Mouse (Mus musculus): ENCODE data around the gene Pithd1.
A peak's percentile ranks its signal among the peaks of the same experiment; 100 is the strongest.

Gene Pithd1

GRCm38 (mm10) chr4:135986943-135987710, at the start of gene Pithd1:
Gene Pithd1, minus strand, starts transcription at chr4:135987264.
- DNase-seq (ENCODE audit: low read depth in 2 of 2, low spot score in 2 of 2) = peak; percentile 91 to 93

GRCm38 (mm10) chr4:136035078-136035477, 48.0 kb upstream of the Pithd1 start:
- no peak for DNase-seq (ENCODE audit: low read depth in 2 of 2, low spot score in 2 of 2)

GRCm38 (mm10) chr4:136033231-136033630, 46.2 kb upstream of the Pithd1 start:
- DNase-seq (ENCODE audit: low read depth in 2 of 2, low spot score in 2 of 2) = no peak

GRCm38 (mm10) chr4:136030968-136031909, 44.2 kb upstream of the Pithd1 start:
- no peak for DNase-seq (ENCODE audit: low read depth in 2 of 2, low spot score in 2 of 2)

- DNase-seq (ENCODE audit: low read depth in 2 of 2, low spot score in 2 of 2) = no peak
These were observed 41.6 kb upstream of the Pithd1 start for GRCm38 (mm10) chr4:136028689-136029088.

GRCm38 (mm10) chr4:136028132-136028564, 41.1 kb upstream of the Pithd1 start:
- peak; percentile 20 to 24 for DNase-seq (ENCODE audit: low read depth in 2 of 2, low spot score in 2 of 2)

GRCm38 (mm10) chr4:136027416-136028131, 40.5 kb upstream of the Pithd1 start:
- no peak for DNase-seq (ENCODE audit: low read depth in 2 of 2, low spot score in 2 of 2)

GRCm38 (mm10) chr4:136025350-136025749, 38.3 kb upstream of the Pithd1 start:
- DNase-seq (ENCODE audit: low read depth in 2 of 2, low spot score in 2 of 2) = no peak

- DNase-seq (ENCODE audit: low read depth in 2 of 2, low spot score in 2 of 2) = no peak
These were observed 35.9 kb upstream of the Pithd1 start for GRCm38 (mm10) chr4:136022924-136023323.

- DNase-seq (ENCODE audit: low read depth in 2 of 2, low spot score in 2 of 2) = peak; percentile 99 to 100
These were observed 34.5 kb upstream of the Pithd1 start, which contains the start of gene Eloa for GRCm38 (mm10) chr4:136021549-136022047. Gene Eloa, minus strand, starts transcription at chr4:136021763.

- DNase-seq (ENCODE audit: low read depth in 2 of 2, low spot score in 2 of 2) = no peak
These were observed 33.9 kb upstream of the Pithd1 start for GRCm38 (mm10) chr4:136020743-136021548.

GRCm38 (mm10) chr4:136016059-136016602, 29.1 kb upstream of the Pithd1 start:
- DNase-seq (ENCODE audit: low read depth in 2 of 2, low spot score in 2 of 2) = no peak

GRCm38 (mm10) chr4:136010586-136010985, 23.5 kb upstream of the Pithd1 start:
- no peak for DNase-seq (ENCODE audit: low read depth in 2 of 2, low spot score in 2 of 2)

- no peak for DNase-seq (ENCODE audit: low read depth in 2 of 2, low spot score in 2 of 2)
These were observed 21.9 kb upstream of the Pithd1 start for GRCm38 (mm10) chr4:136008782-136009447.

- DNase-seq (ENCODE audit: low read depth in 2 of 2, low spot score in 2 of 2) = no peak
These were observed 19.8 kb upstream of the Pithd1 start for GRCm38 (mm10) chr4:136006821-136007220.

- DNase-seq (ENCODE audit: low read depth in 2 of 2, low spot score in 2 of 2) = no peak
These were observed 17.9 kb upstream of the Pithd1 start for GRCm38 (mm10) chr4:136004921-136005320.

GRCm38 (mm10) chr4:136004107-136004675, 17.1 kb upstream of the Pithd1 start:
- no peak for DNase-seq (ENCODE audit: low read depth in 2 of 2, low spot score in 2 of 2)

GRCm38 (mm10) chr4:135995118-135995517, 8.1 kb upstream of the Pithd1 start:
- DNase-seq (ENCODE audit: low read depth in 2 of 2, low spot score in 2 of 2) = no peak

GRCm38 (mm10) chr4:135993941-135994340, 6.9 kb upstream of the Pithd1 start:
- no peak for DNase-seq (ENCODE audit: low read depth in 2 of 2, low spot score in 2 of 2)
